Mouse (Mus musculus): ENCODE results near the gene Gtf2a1.

Gtf2a1 gene

GRCm38 (mm10) chr12:91513980-91514379 lies 76.3 kb downstream of the Gtf2a1 start:
- TF ChIP-seq CTCF (conservative IDR thresholded peaks at IDR 0.05; ENCODE audit: low read length) (no peak), NANOG (IDR thresholded peaks at IDR 0.05; ENCODE audit: borderline replicate concordance, low read length) (no peak), POU5F1 (IDR thresholded peaks at IDR 0.05; ENCODE audit: borderline replicate concordance, low read length) (no peak)
- Histone ChIP-seq H3K4me1 (replicated peaks; ENCODE audit: low read depth, low read length) (no peaks in the 10 kb centered on the region), H3K27me3 (ENCODE audit: insufficient read depth, low read length) (no peaks in the 10 kb centered on the region), H3K4me3 (replicated peaks; ENCODE audit: low read length) (no peak overlapping the region), H3K9me3 (ENCODE audit: low read length) (no peaks in the 10 kb centered on the region), H3K36me3 (ENCODE audit: insufficient read depth, low read length) (no peaks in the 10 kb centered on the region)

- no peaks in the 10 kb centered on the region for H3K4me1 ChIP-seq (replicated peaks; ENCODE audit: low read depth, low read length)
- H3K36me3 ChIP-seq (ENCODE audit: insufficient read depth, low read length): no peaks in the 10 kb centered on the region
- no peak overlapping the region for H3K4me3 ChIP-seq (replicated peaks; ENCODE audit: low read length)
- no peaks in the 10 kb centered on the region for H3K9me3 ChIP-seq (ENCODE audit: low read length)
- TF ChIP-seq POU5F1 (IDR thresholded peaks at IDR 0.05; ENCODE audit: borderline replicate concordance, low read length): no peak
- peak; percentile 64; the same call in 1 of the 2 replicates for TF ChIP-seq NANOG (IDR thresholded peaks at IDR 0.05; ENCODE audit: borderline replicate concordance, low read length)
- H3K27me3 ChIP-seq (ENCODE audit: insufficient read depth, low read length): no peaks in the 10 kb centered on the region
Measured at GRCm38 (mm10) chr12:91511766-91512165, 78.5 kb downstream of the Gtf2a1 start.

Data from E14TG2a.4 (cell line).